Mouse (Mus musculus): ENCODE data around the gene Map3k5. TPM values are rescaled to one million over a fixed set of nuclear protein-coding genes. Genes with fewer than 3 reads are reported as not detected.

Map3k5 gene
- total and polyA plus RNA-seq, 2 experiments from 2014 or later = 1.5 to 5.3 TPM

DNA sequence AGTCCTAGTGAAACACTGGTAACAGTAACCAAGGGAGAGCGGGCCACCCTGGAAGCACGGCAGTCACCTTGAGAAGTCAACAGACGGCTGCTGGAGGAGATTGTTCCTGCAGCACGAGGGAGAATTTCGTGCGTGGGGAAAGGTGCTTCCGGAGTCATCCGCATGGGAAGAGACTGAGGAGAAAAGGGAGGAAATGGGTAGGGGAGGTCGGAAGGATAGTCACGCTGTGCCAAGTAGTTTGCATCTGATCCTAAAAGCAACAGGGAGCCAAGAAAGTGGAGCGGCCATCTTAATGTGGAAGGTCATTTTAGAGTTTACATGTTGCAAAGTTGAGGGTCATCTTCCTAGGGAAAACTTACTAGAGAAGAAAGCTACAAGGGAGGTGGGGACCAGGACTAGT lies 155.9 kb downstream of the Map3k5 start:
- ATAC-seq (ENCODE audit: low FRiP score) (no peak), DNase-seq (ENCODE audit: low spot score) (no peak)
- Histone ChIP-seq H3K4me3 (ENCODE audit: low read depth, low read length) (no peak overlapping the region), H3K27me3 (ENCODE audit: insufficient read depth, low read length) (no peaks in the 10 kb centered on the region), H3K36me3 (ENCODE audit: insufficient read depth, low read length) (no peaks in the 10 kb centered on the region), H3K4me2 (ENCODE audit: low read depth, low read length, poor library complexity, severe bottlenecking) (no peak overlapping the region), H3K27ac (ENCODE audit: low read depth, low read length) (no peak overlapping the region), H3K9ac (replicated peaks; ENCODE audit: low read length, poor library complexity, severe bottlenecking) (no peak overlapping the region), H3K9me3 (ENCODE audit: low read length) (no peaks in the 10 kb centered on the region), H3K4me1 (ENCODE audit: insufficient read depth, low read length) (no peaks in the 10 kb centered on the region)
- 94% methylated on average over 11 of the region's 11 CpGs for WGBS
- no peak for TF ChIP-seq CTCF (IDR thresholded peaks at IDR 0.05)

DNA sequence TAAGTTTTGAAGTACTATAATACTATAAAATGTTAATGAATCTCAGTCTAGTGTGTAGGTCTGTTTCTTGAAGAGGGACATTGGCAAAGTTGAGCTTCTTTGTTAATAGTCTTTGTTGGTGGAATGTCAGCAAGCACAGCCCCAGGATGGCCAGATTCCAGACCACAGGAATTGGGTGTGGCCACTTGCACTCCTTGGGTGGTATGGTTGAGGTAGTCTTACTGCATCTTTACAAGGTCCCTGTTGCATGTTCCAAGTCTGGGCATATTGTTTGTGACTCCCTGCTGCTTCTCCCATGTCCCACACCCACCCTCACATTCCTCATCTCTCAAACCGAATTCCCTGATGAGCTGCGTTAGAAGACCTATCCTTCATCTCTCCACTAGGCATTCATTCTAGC lies 157.1 kb downstream of the Map3k5 start:
- DNase-seq (ENCODE audit: low spot score) = no peak
- ATAC-seq (ENCODE audit: low FRiP score) = no peak
- Histone ChIP-seq H3K27me3 (ENCODE audit: insufficient read depth, low read length) (no peaks in the 10 kb centered on the region), H3K4me1 (ENCODE audit: insufficient read depth, low read length) (no peaks in the 10 kb centered on the region), H3K4me3 (ENCODE audit: low read depth, low read length) (no peak overlapping the region), H3K27ac (ENCODE audit: low read depth, low read length) (no peak overlapping the region), H3K4me2 (ENCODE audit: low read depth, low read length, poor library complexity, severe bottlenecking) (no peak overlapping the region), H3K36me3 (ENCODE audit: insufficient read depth, low read length) (no peaks in the 10 kb centered on the region), H3K9ac (replicated peaks; ENCODE audit: low read length, poor library complexity, severe bottlenecking) (no peak overlapping the region), H3K9me3 (ENCODE audit: low read length) (no peaks in the 10 kb centered on the region)
- no peak for TF ChIP-seq CTCF (IDR thresholded peaks at IDR 0.05)
- WGBS = 93% methylated on average over 2 of the region's 2 CpGs

GRCm38 (mm10) chr10:20092371-20092770 lies 158.1 kb downstream of the Map3k5 start:
- no peak for TF ChIP-seq CTCF (IDR thresholded peaks at IDR 0.05)
- 89% methylated on average over 3 of the region's 3 CpGs for WGBS

GRCm38 (mm10) chr10:20101456-20101855 lies 167.2 kb downstream of the Map3k5 start:
- Histone ChIP-seq H3K4me2 (ENCODE audit: low read depth, low read length, poor library complexity, severe bottlenecking) (no peak overlapping the region), H3K36me3 (ENCODE audit: insufficient read depth, low read length) (no peaks in the 10 kb centered on the region), H3K4me3 (ENCODE audit: low read depth, low read length) (no peak overlapping the region), H3K27me3 (ENCODE audit: insufficient read depth, low read length) (no peaks in the 10 kb centered on the region), H3K4me1 (ENCODE audit: insufficient read depth, low read length) (no peaks in the 10 kb centered on the region), H3K9ac (replicated peaks; ENCODE audit: low read length, poor library complexity, severe bottlenecking) (no peak overlapping the region), H3K9me3 (ENCODE audit: low read length) (no peaks in the 10 kb centered on the region), H3K27ac (ENCODE audit: low read depth, low read length) (no peak overlapping the region)
- no peak for TF ChIP-seq CTCF (IDR thresholded peaks at IDR 0.05)
- ATAC-seq (ENCODE audit: low FRiP score) = no peak
- WGBS = 94% methylated on average over 6 of the region's 6 CpGs
- no peak for DNase-seq (ENCODE audit: low spot score)

More at GRCm38 (mm10) chr10:20092371-20092770, 158.1 kb downstream of the Map3k5 start:
- DNase-seq (ENCODE audit: low spot score) (no peak), ATAC-seq (ENCODE audit: low FRiP score) (no peak)
- Histone ChIP-seq H3K4me3 (ENCODE audit: low read depth, low read length) (no peak overlapping the region), H3K9me3 (ENCODE audit: low read length) (no peaks in the 10 kb centered on the region), H3K27ac (ENCODE audit: low read depth, low read length) (no peak overlapping the region), H3K36me3 (ENCODE audit: insufficient read depth, low read length) (no peaks in the 10 kb centered on the region), H3K27me3 (ENCODE audit: insufficient read depth, low read length) (no peaks in the 10 kb centered on the region), H3K9ac (replicated peaks; ENCODE audit: low read length, poor library complexity, severe bottlenecking) (no peak overlapping the region), H3K4me1 (ENCODE audit: insufficient read depth, low read length) (no peaks in the 10 kb centered on the region), H3K4me2 (ENCODE audit: low read depth, low read length, poor library complexity, severe bottlenecking) (no peak overlapping the region)

- H3K36me3 ChIP-seq (ENCODE audit: insufficient read depth, low read length) = no peaks in the 10 kb centered on the region
- H3K4me2 ChIP-seq (ENCODE audit: low read depth, low read length, poor library complexity, severe bottlenecking) = no peak overlapping the region
- H3K27me3 ChIP-seq (ENCODE audit: insufficient read depth, low read length) = no peaks in the 10 kb centered on the region
- H3K4me1 ChIP-seq (ENCODE audit: insufficient read depth, low read length) = no peaks in the 10 kb centered on the region
- 82% methylated on average over 8 of the region's 8 CpGs for WGBS
- no peak overlapping the region for H3K4me3 ChIP-seq (ENCODE audit: low read depth, low read length)
- H3K9me3 ChIP-seq (ENCODE audit: low read length) = no peaks in the 10 kb centered on the region
- DNase-seq (ENCODE audit: low spot score) (no peak), ATAC-seq (ENCODE audit: low FRiP score) (no peak)
- no peak overlapping the region for H3K27ac ChIP-seq (ENCODE audit: low read depth, low read length)
- no peak overlapping the region for H3K9ac ChIP-seq (replicated peaks; ENCODE audit: low read length, poor library complexity, severe bottlenecking)
- TF ChIP-seq CTCF (IDR thresholded peaks at IDR 0.05) = no peak
Observed at GRCm38 (mm10) chr10:20104271-20104931, 170.1 kb downstream of the Map3k5 start.

DNA sequence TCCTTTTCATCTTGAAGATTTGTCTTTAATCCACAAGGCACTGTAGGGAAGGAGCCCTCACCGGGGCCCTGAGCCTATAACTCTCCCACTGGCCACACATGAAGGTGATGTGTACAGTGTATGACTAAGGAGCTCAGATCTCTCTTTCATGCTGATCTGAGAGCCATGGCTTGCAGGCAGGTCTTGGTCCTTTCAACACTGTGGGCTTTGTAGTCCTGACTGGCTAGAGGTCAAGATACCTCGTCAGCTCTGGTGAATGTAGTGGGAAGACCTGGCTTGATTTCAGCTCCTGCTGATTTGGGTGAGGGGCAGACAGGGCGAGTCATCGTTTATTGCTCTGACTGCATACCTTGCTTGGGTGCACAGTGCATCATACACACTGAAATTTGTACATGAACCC lies 171.3 kb downstream of the Map3k5 start:
- no peak for TF ChIP-seq CTCF (IDR thresholded peaks at IDR 0.05)
- 83% methylated on average over 4 of the region's 4 CpGs for WGBS

More for the DNA sequence above, 171.3 kb downstream of the Map3k5 start:
- H3K9ac ChIP-seq (replicated peaks; ENCODE audit: low read length, poor library complexity, severe bottlenecking) = no peak overlapping the region
- no peak for DNase-seq (ENCODE audit: low spot score)
- H3K4me3 ChIP-seq (ENCODE audit: low read depth, low read length) = no peak overlapping the region
- H3K36me3 ChIP-seq (ENCODE audit: insufficient read depth, low read length) = no peaks in the 10 kb centered on the region
- no peaks in the 10 kb centered on the region for H3K9me3 ChIP-seq (ENCODE audit: low read length)
- H3K4me2 ChIP-seq (ENCODE audit: low read depth, low read length, poor library complexity, severe bottlenecking) = no peak overlapping the region
- H3K27me3 ChIP-seq (ENCODE audit: insufficient read depth, low read length) = no peaks in the 10 kb centered on the region
- H3K4me1 ChIP-seq (ENCODE audit: insufficient read depth, low read length) = no peaks in the 10 kb centered on the region
- H3K27ac ChIP-seq (ENCODE audit: low read depth, low read length) = no peak overlapping the region
- no peak for ATAC-seq (ENCODE audit: low FRiP score)

All from midbrain, postnatal 0 days (tissue).